Mouse (Mus musculus) urinary bladder, postnatal 10 days (tissue): ENCODE data around the gene Tmem28.

Experiments
- DNase-seq: peaks from one replicate; pipeline ENCODE4 v3.0.0; 2022; ENCODE audit warnings: low spot score

Tmem28 gene

DNA sequence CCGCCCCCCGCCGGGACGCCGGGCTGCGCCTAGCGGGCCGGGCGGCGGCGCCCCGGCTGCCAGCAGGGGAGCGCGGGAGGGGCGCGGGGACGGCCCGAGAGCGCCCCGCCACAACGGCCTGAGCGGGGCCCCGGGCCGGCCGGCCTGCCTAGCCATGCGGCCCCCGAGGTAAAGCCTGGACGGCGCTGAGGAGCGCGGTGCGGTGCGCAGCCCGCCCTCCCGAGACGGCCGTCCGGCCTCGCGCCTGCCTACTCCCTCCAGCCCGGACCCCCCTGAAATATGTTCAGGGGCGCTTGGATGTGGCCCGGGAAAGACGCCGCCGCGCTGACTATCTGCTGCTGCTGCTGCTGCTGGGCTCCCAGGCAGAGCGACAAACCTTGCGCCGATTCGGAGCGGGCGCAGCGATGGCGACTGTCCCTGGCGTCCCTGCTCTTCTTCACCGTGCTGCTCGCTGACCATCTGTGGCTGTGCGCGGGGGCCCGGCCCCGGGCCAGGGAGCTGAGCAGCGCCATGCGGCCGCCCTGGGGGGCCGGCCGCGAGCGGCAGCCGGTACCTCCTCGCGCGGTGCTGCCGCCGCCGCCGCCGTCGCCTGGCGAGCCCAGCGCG is at the start of gene Tmem28:
TSS of gene Tmem28 (plus strand) at position 232 of the 606 bp plus-strand sequence.
- DNase-seq: no peak

DNA sequence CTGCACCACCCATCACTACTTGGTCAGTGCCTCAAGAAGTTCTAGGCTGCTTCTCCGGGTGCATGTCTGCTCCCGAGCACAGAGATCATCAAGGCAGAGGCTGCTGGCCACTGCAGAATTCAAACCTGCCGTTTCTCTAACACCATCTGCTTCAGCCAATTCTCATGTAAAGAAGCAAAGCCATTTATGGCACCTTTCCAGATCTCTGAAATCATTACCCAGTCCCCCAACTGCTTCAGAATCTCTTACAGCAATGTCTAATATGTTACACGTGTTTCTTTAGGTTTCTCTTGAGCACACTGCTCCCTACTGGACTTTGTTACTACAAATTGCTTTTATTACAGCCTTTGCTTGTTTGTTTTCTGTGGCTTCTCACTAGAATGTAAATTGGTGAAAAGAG is 40.5 kb upstream of the Tmem28 start:
- DNase-seq: no peak

DNA sequence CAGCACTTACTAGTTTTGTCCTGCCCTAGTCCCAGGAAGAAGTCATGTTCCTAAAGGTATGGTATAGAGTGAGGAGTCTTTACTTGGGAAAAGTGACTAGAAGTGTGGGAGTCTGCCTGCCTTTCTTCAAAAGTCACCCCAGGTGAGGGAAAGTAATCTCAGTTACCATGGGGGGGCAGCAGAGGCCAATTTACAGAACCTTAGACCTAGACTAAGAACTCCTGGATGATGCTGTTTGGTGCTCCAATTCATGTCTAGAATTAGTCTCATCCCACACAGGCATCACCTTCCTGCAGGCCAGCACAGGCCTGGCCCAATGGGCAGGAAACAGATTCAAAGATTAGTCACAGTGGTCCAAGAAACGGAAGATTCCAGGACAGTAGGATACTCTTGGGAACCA is 12.4 kb upstream of the Tmem28 start:
- DNase-seq: no peak

DNA sequence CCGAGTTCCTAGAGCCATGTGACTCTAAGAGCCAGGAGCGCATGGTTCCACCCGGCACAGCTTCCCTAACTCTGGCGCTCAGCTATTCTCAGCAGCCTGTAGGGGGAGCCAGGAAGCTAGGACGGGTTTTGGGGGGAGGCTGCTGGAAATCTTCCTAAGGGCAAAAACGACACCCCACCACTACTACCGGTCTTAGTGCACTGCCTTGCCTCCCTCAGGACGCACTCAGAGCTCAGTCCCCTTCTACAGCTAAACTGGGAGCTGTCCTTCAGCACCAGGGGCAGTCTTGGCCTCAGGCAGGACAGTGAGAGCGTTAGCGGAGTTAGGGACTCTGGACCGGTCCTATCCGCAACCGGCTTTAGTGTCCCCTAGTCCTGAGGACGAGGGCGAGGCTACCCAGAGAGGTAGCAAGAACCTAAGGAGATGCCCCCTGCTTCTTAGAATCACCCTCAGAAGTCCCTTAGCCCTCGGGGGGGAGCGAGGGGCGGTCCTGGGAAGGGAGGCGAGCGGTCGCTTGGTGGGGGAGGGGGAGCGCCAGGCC is 1.4 kb upstream of the Tmem28 start:
- DNase-seq: no peak

DNA sequence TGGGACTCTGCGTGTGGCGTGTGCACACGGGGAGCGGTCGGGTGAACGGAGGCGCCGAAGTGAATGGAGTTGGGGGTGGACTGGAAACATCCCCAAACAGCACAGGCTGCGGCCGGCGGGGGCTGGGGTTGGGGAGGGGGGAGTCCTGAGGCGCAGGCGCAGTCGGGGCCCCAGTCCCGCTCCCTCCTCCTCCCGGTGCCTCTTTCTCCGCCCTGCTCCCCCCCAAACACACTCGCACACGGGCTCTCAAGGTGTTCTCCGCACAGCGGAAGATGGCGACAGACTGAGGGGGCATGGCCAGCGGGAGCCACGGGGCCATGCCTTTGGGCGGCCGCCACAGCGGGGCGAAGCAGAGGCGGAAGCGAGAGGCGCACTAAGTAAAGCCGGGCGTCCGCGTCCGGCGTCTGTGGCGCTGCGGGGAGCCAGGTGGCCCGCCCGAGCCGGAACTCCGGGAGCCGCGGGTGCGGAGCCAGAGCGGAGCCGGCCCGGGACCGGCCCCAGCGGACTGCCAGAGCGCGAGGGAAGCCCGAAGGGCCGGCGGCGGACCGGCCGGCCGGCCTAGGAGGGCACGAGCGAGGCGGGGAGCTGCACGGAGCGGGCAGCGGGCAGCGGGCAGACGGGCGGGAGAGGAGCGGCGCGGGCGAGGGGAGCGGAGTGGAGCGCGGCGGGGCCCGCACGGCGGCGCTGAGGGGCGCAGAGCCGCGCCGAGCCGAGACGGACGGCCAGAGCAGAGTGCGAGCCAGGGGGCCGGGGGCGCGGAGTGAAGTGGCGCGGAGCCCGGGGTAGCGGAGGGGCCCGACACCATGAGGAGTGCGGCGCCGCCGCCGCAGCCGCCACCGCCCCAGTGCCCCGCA is 658 bp upstream of the Tmem28 start:
- no peak for DNase-seq

DNA sequence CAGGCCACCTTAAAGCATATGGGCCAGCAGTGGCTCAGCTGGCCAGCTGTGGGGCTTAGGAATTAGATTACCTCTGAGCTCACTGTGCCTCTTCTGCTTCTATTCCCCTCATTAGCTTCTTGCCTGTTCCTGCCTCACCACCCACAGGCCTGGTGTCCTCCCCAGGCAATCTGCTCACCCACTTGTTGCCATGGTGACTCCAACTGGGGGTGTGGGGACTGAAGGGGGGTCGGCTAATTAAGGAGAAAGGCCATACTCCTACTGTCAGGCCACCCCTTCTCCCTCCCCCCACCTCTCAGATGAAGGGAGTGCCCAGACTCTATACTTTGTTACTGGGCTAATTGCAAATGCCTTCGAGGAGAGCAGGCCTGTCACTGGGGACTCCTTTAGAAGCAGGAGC is 21.3 kb downstream of the Tmem28 start:
- no peak for DNase-seq

DNA sequence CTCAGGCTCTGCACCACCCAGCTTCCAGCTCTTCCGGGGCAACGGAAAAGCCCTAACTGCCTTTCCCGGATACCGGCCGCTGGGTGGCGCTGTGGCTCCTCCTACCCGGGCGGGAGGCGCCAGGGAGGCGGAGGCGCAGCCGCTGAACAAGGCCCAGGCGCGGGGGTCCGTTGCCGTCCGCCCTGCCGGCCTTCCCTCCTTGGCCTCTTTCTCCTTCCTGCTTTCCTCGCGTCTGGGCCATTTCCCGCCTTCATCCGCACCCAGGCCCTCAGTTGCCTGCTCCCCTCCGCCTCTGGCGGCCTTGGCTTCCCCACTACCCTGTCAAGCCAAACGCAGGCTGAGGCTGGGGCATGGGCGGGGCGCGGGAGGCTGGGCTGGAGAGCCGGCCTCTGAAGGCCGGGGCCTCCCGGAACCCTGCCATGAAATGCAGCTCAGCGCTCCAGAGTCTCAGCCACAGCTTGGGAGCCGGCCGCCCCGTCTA is 32.5 kb downstream of the Tmem28 start:
- DNase-seq: peak; percentile 10

DNA sequence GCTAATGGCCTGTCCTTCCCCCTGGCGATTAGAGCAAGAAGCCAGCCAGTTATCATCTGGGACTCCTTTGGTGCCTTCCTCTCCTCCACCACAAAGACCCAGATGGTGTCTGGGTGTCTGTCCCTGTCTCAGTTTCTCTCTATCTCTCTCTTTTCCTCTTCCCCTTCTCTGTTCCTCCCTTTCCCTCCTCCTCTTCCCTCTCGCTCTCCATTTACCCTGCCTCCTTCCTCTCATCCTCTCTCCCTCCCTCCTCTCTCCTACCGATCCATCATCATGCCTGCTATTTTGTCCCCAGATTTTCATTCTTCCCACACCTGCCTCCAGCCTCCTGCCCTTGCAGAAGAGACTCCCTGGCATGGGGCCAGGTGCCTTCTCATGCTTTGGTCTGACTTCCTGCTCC is 33.0 kb downstream of the Tmem28 start:
- DNase-seq: no peak

DNA sequence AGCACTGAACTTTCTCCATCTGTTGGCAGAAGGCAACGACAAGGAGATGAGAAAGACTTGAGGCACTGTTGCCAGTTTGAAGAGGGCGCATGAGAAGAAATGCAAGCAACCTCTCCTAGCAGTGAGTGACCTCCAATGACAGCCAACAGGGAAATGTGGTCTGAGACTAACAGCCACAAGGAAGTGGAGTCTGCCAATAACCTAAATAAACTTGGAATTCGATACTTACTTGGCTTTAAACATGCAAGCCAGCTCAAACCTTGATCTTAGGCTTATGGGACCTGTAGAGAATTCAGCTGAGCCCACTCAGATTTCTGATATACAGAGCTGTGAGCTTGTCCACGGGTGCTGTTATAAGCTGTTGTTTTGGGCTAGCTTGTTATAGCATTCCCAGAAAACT is 51.4 kb downstream of the Tmem28 start:
- no peak for DNase-seq

DNA sequence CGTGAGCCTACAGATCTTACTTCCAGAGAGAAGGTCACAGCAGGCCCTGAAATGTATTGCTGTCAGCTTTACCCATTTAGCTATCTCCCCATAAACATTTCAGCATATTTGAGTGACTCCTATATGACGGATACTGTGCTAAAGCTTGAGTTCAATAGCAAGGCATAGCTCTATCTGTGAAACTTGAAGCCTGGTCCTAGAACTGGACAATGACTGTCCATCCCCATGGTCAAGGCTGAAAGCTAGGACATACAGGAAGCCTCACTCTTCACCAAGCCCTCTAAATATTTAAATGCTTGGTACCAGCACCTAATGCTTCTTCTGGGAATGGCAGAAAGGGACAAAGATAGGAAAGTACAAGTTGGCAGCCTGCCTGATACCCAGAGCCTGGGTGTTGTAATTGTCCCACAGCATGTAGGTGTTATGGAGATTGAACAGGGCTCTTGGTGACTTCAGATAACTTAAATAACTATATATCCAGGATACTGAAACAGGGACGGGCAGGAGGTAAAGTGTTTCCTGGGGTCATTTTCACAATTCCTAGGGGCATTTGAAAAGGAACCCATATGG is 51.9 kb downstream of the Tmem28 start:
- DNase-seq: no peak

DNA sequence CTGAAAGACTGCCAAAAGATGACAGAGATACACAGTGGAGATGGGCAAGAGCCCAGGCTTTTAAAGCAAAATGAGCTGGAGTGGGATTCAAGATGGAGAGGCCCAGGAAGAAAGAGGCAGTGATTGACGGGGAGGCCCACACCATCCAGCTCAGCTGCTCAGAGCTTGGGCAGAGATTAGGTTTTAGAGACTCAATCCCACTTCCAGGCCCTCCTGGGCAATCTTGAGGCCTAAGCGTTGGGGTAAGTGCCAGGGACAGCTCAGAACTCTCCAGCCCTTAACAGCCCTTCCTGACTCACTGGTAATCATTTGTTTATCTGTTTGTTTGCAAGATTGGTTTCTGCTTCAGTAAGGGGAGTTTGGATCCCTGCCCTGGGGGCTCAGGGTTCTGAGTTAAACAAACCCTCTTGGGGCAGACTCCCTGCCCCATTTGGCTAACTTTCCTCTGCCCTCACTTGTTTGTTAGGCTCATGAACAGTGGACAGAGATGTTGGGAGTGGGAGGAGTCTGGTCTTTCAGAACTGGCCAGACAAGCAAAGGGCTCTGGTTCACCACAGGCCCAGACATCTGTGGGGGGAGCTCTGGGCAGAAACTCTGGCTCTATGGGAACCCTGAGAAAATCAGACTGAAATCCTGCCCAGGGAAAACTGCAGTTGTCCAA is 52.6 kb downstream of the Tmem28 start:
- DNase-seq: no peak

DNA sequence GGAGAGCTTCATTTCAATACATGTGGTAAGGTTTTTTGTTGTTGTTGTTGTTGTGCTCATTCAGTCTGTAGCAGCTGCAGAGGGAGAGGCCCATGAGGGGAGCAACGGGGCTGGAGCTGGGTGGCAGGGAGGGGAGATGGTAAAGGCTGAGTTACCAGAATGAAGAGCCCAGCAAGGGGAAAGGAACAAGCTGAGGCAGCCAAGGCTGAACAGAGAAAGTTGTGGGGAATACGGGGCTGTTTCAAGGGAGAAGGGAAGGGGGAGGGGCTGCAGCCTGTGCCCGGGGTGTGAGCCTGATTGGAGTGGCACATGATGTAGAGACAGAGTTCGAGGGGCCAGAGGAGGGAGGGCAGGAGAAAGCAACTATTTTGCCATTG is 53.1 kb downstream of the Tmem28 start:
- DNase-seq: no peak

DNA sequence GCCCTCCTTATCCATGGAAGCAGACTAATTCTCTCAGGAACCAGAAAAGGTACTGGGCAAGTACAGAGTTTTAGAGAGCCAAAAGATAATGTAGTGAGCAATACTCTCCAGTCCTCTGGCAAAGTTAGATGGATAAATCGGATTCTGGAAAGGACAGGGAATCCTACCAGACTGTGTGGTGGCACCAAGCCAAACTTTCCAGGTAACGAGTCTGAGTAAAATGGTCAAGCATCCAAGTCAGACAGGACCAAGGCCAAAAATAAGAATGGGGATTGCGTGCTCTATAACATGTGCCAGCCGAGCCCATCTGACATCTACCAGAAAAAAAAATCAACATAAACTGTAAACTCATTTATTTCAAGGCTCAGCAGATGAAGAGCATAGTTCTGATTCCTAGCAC is 56.0 kb downstream of the Tmem28 start:
- DNase-seq: no peak

DNA sequence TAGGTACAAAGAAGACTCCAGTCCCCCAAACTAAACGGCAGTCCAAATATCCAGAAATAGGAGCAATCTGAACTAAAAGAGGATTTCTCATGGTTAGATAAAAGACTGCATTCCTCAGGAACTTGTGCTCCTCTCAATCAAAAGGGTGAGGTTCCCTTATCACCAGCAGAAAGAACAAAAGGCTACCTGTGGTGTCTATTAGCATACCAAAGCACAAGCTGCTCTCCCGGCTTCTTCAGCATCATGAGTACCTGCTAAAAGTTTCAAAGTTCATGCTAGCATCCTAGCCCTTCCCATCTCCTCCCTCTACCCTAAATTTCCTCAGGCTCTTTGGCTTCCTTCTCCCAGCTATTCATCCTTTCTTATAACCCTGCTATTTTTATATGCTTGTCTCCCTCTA is 62.6 kb downstream of the Tmem28 start:
- DNase-seq: no peak
